Mouse (Mus musculus) liver, adult 2 months (tissue): Measurements from ENCODE around the gene Mrnip.

Experiments
- CTCF ChIP-seq: fragments of 200-500 bp; IDR thresholded peaks from 2 replicates; pipeline ENCODE4 v1.5.1; 2011; ENCODE audit warnings: low read depth, low read length, control low read depth
- POLR2A ChIP-seq: fragments of 200-500 bp; IDR thresholded peaks from 2 replicates; pipeline ENCODE4 v1.6.1; 2011; ENCODE audit warnings: low read length, control low read depth; ENCODE audit not compliant: insufficient read depth; ENCODE audit errors: extremely low read depth

- TF ChIP-seq CTCF (no peak), POLR2A (no peak)
Measured at GRCm38 (mm10) chr11:50147958-50148476, 26.2 kb upstream of the Mrnip start.
